Mouse (Mus musculus) adrenal gland, adult 18-20 months (tissue): ENCODE data around the gene Napsa. TPM values are rescaled to one million over a fixed set of nuclear protein-coding genes. Genes with fewer than 3 reads are reported as not detected.

Experiments
- DNase-seq, 2 experiments: peaks; one replicate each; pipeline ENCODE4 v3.0.0; 2021 to 2022; ENCODE audit warnings: low spot score in 2 of 2
- total RNA-seq, 2 experiments: library from RNA; stranded (reverse); gene quantifications; 1 replicate in 1 of 2; 2 replicates in 1 of 2; pipeline ENCODE4 v1.2.3; 2021

Gene Napsa
- total RNA-seq, 2 experiments from 2014 or later, result 1.3 to 1.6 TPM

- DNase-seq, result no peak
Measured at GRCm38 (mm10) chr7:44594291-44594690, 22.1 kb downstream of the Napsa start.

- DNase-seq, result no peak
Measured at GRCm38 (mm10) chr7:44595131-44595561, 23.0 kb downstream of the Napsa start.

GRCm38 (mm10) chr7:44596051-44596450 lies 23.9 kb downstream of the Napsa start:
- DNase-seq, result no peak

- no peak for DNase-seq
Measured at GRCm38 (mm10) chr7:44596996-44597538, 24.9 kb downstream of the Napsa start.

GRCm38 (mm10) chr7:44597666-44598065 lies 25.5 kb downstream of the Napsa start:
- DNase-seq, result no peak

GRCm38 (mm10) chr7:44598336-44598735 lies 26.2 kb downstream of the Napsa start:
- no peak for DNase-seq

- no peak for DNase-seq
Measured at GRCm38 (mm10) chr7:44600691-44601262, 28.6 kb downstream of the Napsa start.

- no peak for DNase-seq
Measured at GRCm38 (mm10) chr7:44601646-44602045, 29.5 kb downstream of the Napsa start.

- no peak for DNase-seq
Measured at GRCm38 (mm10) chr7:44602443-44602842, 30.3 kb downstream of the Napsa start.

- no peak for DNase-seq
Measured at GRCm38 (mm10) chr7:44603186-44603855, 31.1 kb downstream of the Napsa start.

GRCm38 (mm10) chr7:44604139-44604606 lies 32.0 kb downstream of the Napsa start:
- DNase-seq, result no peak

GRCm38 (mm10) chr7:44604619-44605018 lies 32.4 kb downstream of the Napsa start:
- DNase-seq, result no peak

- no peak for DNase-seq
Measured at GRCm38 (mm10) chr7:44605436-44605835, 33.3 kb downstream of the Napsa start.

GRCm38 (mm10) chr7:44606171-44606901 lies 34.2 kb downstream of the Napsa start:
- no peak for DNase-seq

- DNase-seq, result no peak
Measured at GRCm38 (mm10) chr7:44612192-44612591, 40.0 kb downstream of the Napsa start.

- DNase-seq, result no peak
Measured at GRCm38 (mm10) chr7:44614041-44614688, 42.0 kb downstream of the Napsa start.

- DNase-seq, result no peak
Measured at GRCm38 (mm10) chr7:44615309-44615708, 43.1 kb downstream of the Napsa start.

GRCm38 (mm10) chr7:44615987-44616386 lies 43.8 kb downstream of the Napsa start:
- no peak for DNase-seq

- no peak for DNase-seq
Measured at GRCm38 (mm10) chr7:44617059-44617458, 44.9 kb downstream of the Napsa start.

GRCm38 (mm10) chr7:44623714-44624542 lies 51.7 kb downstream of the Napsa start:
- no peak for DNase-seq

- no peak for DNase-seq
Measured at GRCm38 (mm10) chr7:44624543-44624826, 52.3 kb downstream of the Napsa start.
